Comparison of ENCODE assay signal across 17 mouse cellular contexts in genomic region chr5:114695775-114696174, GRCm38 (mm10). TPM values are rescaled to one million over a fixed set of nuclear protein-coding genes. Genes with fewer than 3 reads are reported as not detected.
A peak's percentile ranks its signal among the peaks of the same experiment; 100 is the strongest.
DNase-seq lines count a peak whose midpoint lies in the region; ATAC-seq and TF ChIP-seq lines count a peak whose summit lies in the region.
"Had no signal": no experiment of that assay in that cellular context is flagged by ENCODE, and none has a peak within 500 bp of the region (broad histone marks: within the 10 kb centered on the region; RNA-seq: fewer than 3 reads in every experiment).

No protein-coding gene starts in this region.

- no peak for ATAC-seq in kidney, postnatal 0 days (replicated peaks; ENCODE audit: low FRiP score, low read depth)
- ATAC-seq in forebrain, embryonic 12.5 days (ENCODE audit: low FRiP score): no peak
- ATAC-seq: midbrain, embryonic 13.5 days had no signal

- no peaks in the 10 kb centered on the region for H3K4me1 ChIP-seq in kidney, postnatal 0 days (replicated peaks; ENCODE audit: insufficient read depth, low read length)
- peaks cover 4% of the 10 kb centered on the region for H3K4me1 ChIP-seq in forebrain, embryonic 12.5 days

- H3K9ac ChIP-seq in kidney, postnatal 0 days (ENCODE audit: low read depth, low read length): no peak overlapping the region
- H3K9ac ChIP-seq in forebrain, embryonic 12.5 days: no peak overlapping the region
- H3K9ac ChIP-seq: embryonic facial prominence, embryonic 12.5 days; heart, embryonic 15.5 days; liver, embryonic 14.5 days; midbrain, embryonic 13.5 days had no signal

- TF ChIP-seq CTCF in kidney, postnatal 0 days (IDR thresholded peaks at IDR 0.05; ENCODE audit: low read depth): peak; percentile 49

- no peak for DNase-seq in kidney, postnatal 0 days (ENCODE audit: low spot score)
- no peak for DNase-seq in kidney, adult 8-10 months
- peak; percentile 32 for DNase-seq in A20 (ENCODE audit: low read depth, low spot score)
- peak; percentile 72 for DNase-seq in ES-CJ7 (ENCODE audit: low read depth, low spot score)
- peak; percentile 67 for DNase-seq in induced T-regulatory cell, adult 2 months (ENCODE audit: low read depth)
- no peak for DNase-seq in spleen, postnatal 36 days (ENCODE audit: low spot score in 2 of 2)
- DNase-seq: cerebellum, adult 11 months; kidney, adult 18-20 months; lung, postnatal 4 days; right cerebral cortex, postnatal 25 days; thymus, adult 2 months had no signal

- WGBS in kidney, postnatal 0 days: 69% methylated on average over 5 of the region's 5 CpGs
- 69% methylated on average over 5 of the region's 5 CpGs for WGBS in forebrain, embryonic 12.5 days

- no peak overlapping the region for H3K27ac ChIP-seq in kidney, postnatal 0 days
- no peak overlapping the region for H3K27ac ChIP-seq in forebrain, embryonic 12.5 days
- H3K27ac ChIP-seq: embryonic facial prominence, embryonic 12.5 days; heart, embryonic 15.5 days; left cerebral cortex, adult 2 months; liver, embryonic 14.5 days; midbrain, embryonic 13.5 days had no signal

- no peak overlapping the region for H3K4me3 ChIP-seq in kidney, postnatal 0 days (replicated peaks; ENCODE audit: low read depth, low read length)
- H3K4me3 ChIP-seq in forebrain, embryonic 12.5 days (replicated peaks): no peak overlapping the region
- H3K4me3 ChIP-seq: embryonic facial prominence, embryonic 12.5 days; heart, embryonic 15.5 days; left cerebral cortex, adult 2 months; midbrain, embryonic 13.5 days had no signal

- no peaks in the 10 kb centered on the region for H3K27me3 ChIP-seq in kidney, postnatal 0 days (ENCODE audit: insufficient read depth, low read length)
- H3K27me3 ChIP-seq in forebrain, embryonic 12.5 days: no peaks in the 10 kb centered on the region
- H3K27me3 ChIP-seq: embryonic facial prominence, embryonic 12.5 days; midbrain, embryonic 13.5 days had no signal

- no peaks in the 10 kb centered on the region for H3K36me3 ChIP-seq in kidney, postnatal 0 days (ENCODE audit: insufficient read depth, low read length)
- no peaks in the 10 kb centered on the region for H3K36me3 ChIP-seq in forebrain, embryonic 12.5 days (replicated peaks)
- H3K36me3 ChIP-seq: embryonic facial prominence, embryonic 12.5 days; heart, embryonic 15.5 days; midbrain, embryonic 13.5 days had no signal

- no peaks in the 10 kb centered on the region for H3K9me3 ChIP-seq in kidney, postnatal 0 days (replicated peaks; ENCODE audit: low read length)
- no peaks in the 10 kb centered on the region for H3K9me3 ChIP-seq in forebrain, embryonic 12.5 days
- H3K9me3 ChIP-seq: embryonic facial prominence, embryonic 12.5 days; heart, embryonic 15.5 days; midbrain, embryonic 13.5 days had no signal

- H3K4me2 ChIP-seq in kidney, postnatal 0 days (ENCODE audit: low read length): no peak overlapping the region
- no peak overlapping the region for H3K4me2 ChIP-seq in forebrain, embryonic 12.5 days
- H3K4me2 ChIP-seq: embryonic facial prominence, embryonic 12.5 days; heart, embryonic 15.5 days; midbrain, embryonic 13.5 days had no signal

RNA-seq across cellular contexts. Expression of gene Gltp, which starts 5.0 kb away (rescaled TPM):
- polyA plus RNA-seq in kidney, postnatal 0 days (2015; fragmentation: Nextera tagmentation; extraction: Ambion mirVana): 65.0 and 70.3 TPM in 2 replicates
- polyA plus RNA-seq in forebrain, embryonic 12.5 days (2016; fragmentation: Nextera tagmentation; extraction: Ambion mirVana): 66.2 and 73.5 TPM in 2 replicates

RNA-seq across cellular contexts. Expression of gene Tchp, which starts 11.8 kb away (rescaled TPM):
- 10.2 and 12.2 TPM in 2 replicates for polyA plus RNA-seq in kidney, postnatal 0 days (2015; fragmentation: Nextera tagmentation; extraction: Ambion mirVana)
- polyA plus RNA-seq in forebrain, embryonic 12.5 days (2016; fragmentation: Nextera tagmentation; extraction: Ambion mirVana): 24.6 and 27.0 TPM in 2 replicates

RNA-seq across cellular contexts. Expression of gene Trpv4, which starts 37.6 kb away (rescaled TPM):
- polyA plus RNA-seq in kidney, postnatal 0 days (2015; fragmentation: Nextera tagmentation; extraction: Ambion mirVana): 31.3 and 35.6 TPM in 2 replicates
- polyA plus RNA-seq in forebrain, embryonic 12.5 days (2016; fragmentation: Nextera tagmentation; extraction: Ambion mirVana): 0.67 and 0.69 TPM in 2 replicates

Comparison
In these comparisons a context has a peak if more than half of its experiments do, and no peak if none do; other contexts are left out.
1. DNase-seq: peak in A20 (single experiment), ES-CJ7 (single experiment) and induced T-regulatory cell, adult 2 months (single experiment); none in kidney, postnatal 0 days (single experiment), kidney, adult 8-10 months (0 of 2) and spleen, postnatal 36 days (0 of 2).
2. RNA of gene Trpv4, which starts 37.6 kb away (polyA plus RNA-seq): 31.3 to 35.6 TPM in kidney, postnatal 0 days; 0.67 to 0.69 TPM in forebrain, embryonic 12.5 days; every median in the first group is over 10 times any median in the second.